Mouse (Mus musculus): ENCODE measurements around the gene Gm45717. TPM values are rescaled to one million over a fixed set of nuclear protein-coding genes. Genes with fewer than 3 reads are reported as not detected.

Gene Gm45717
- total RNA-seq, 2 experiments from 2014 or later, result not detected

GRCm38 (mm10) chr7:140948161-140948560 is 7.6 kb downstream of the Gm45717 start:
- ATAC-seq (replicated peaks; ENCODE audit: low FRiP score, low TSS enrichment, poor library complexity, severe bottlenecking), result no peak

- ATAC-seq (replicated peaks; ENCODE audit: low FRiP score, low TSS enrichment, poor library complexity, severe bottlenecking), result 0 out of 2 replicates have a peak, but pooled peaks have one; percentile 5
Observed at GRCm38 (mm10) chr7:140946980-140947379, 8.8 kb downstream of the Gm45717 start.

- ATAC-seq (replicated peaks; ENCODE audit: low FRiP score, low TSS enrichment, poor library complexity, severe bottlenecking), result no peak
Observed at GRCm38 (mm10) chr7:140946311-140946710, 9.4 kb downstream of the Gm45717 start.

- ATAC-seq (replicated peaks; ENCODE audit: low FRiP score, low TSS enrichment, poor library complexity, severe bottlenecking), result no peak
Observed at GRCm38 (mm10) chr7:140945247-140945646, 10.5 kb downstream of the Gm45717 start.

- ATAC-seq (replicated peaks; ENCODE audit: low FRiP score, low TSS enrichment, poor library complexity, severe bottlenecking), result no peak
Observed at GRCm38 (mm10) chr7:140944236-140944635, 11.5 kb downstream of the Gm45717 start.

- ATAC-seq (replicated peaks; ENCODE audit: low FRiP score, low TSS enrichment, poor library complexity, severe bottlenecking), result no peak
Observed at GRCm38 (mm10) chr7:140943356-140943755, 12.4 kb downstream of the Gm45717 start.

GRCm38 (mm10) chr7:140942811-140943210 is 12.9 kb downstream of the Gm45717 start:
- ATAC-seq (replicated peaks; ENCODE audit: low FRiP score, low TSS enrichment, poor library complexity, severe bottlenecking), result no peak

- ATAC-seq (replicated peaks; ENCODE audit: low FRiP score, low TSS enrichment, poor library complexity, severe bottlenecking), result no peak
Observed at GRCm38 (mm10) chr7:140942341-140942740, 13.4 kb downstream of the Gm45717 start.

- peak; percentile 91 for ATAC-seq (replicated peaks; ENCODE audit: low FRiP score, low TSS enrichment, poor library complexity, severe bottlenecking)
Observed at GRCm38 (mm10) chr7:140941222-140942051, 14.3 kb downstream of the Gm45717 start, which contains the start of gene Pgghg. Gene Pgghg, plus strand, starts transcription at chr7:140941391.

GRCm38 (mm10) chr7:140939669-140940171 is 16.0 kb downstream of the Gm45717 start:
- no peak for ATAC-seq (replicated peaks; ENCODE audit: low FRiP score, low TSS enrichment, poor library complexity, severe bottlenecking)

GRCm38 (mm10) chr7:140938896-140939295 is 16.8 kb downstream of the Gm45717 start:
- ATAC-seq (replicated peaks; ENCODE audit: low FRiP score, low TSS enrichment, poor library complexity, severe bottlenecking), result no peak

GRCm38 (mm10) chr7:140938436-140938835 is 17.3 kb downstream of the Gm45717 start:
- ATAC-seq (replicated peaks; ENCODE audit: low FRiP score, low TSS enrichment, poor library complexity, severe bottlenecking), result no peak; the same call in 1 of the 2 replicates

- ATAC-seq (replicated peaks; ENCODE audit: low FRiP score, low TSS enrichment, poor library complexity, severe bottlenecking), result no peak
Observed at GRCm38 (mm10) chr7:140927181-140927580, 28.6 kb downstream of the Gm45717 start.

- ATAC-seq (replicated peaks; ENCODE audit: low FRiP score, low TSS enrichment, poor library complexity, severe bottlenecking), result no peak
Observed at GRCm38 (mm10) chr7:140923070-140923775, 32.5 kb downstream of the Gm45717 start.

- peak; percentile 30 for ATAC-seq (replicated peaks; ENCODE audit: low FRiP score, low TSS enrichment, poor library complexity, severe bottlenecking)
Observed at GRCm38 (mm10) chr7:140922398-140923069, 33.2 kb downstream of the Gm45717 start.

- peak; percentile 41; the same call in 1 of the 2 replicates for ATAC-seq (replicated peaks; ENCODE audit: low FRiP score, low TSS enrichment, poor library complexity, severe bottlenecking)
Observed at GRCm38 (mm10) chr7:140921225-140921975, 34.3 kb downstream of the Gm45717 start.

GRCm38 (mm10) chr7:140920418-140921029 is 35.2 kb downstream of the Gm45717 start, which contains the start of gene Nlrp6:
Gene Nlrp6, plus strand, starts transcription at chr7:140920902.
- no peak for ATAC-seq (replicated peaks; ENCODE audit: low FRiP score, low TSS enrichment, poor library complexity, severe bottlenecking)

GRCm38 (mm10) chr7:140919911-140920310 is 35.8 kb downstream of the Gm45717 start:
- no peak for ATAC-seq (replicated peaks; ENCODE audit: low FRiP score, low TSS enrichment, poor library complexity, severe bottlenecking)
